Mouse (Mus musculus) CH12.LX (cell line): ENCODE measurements around the gene Necap1. TPM values are rescaled to one million over a fixed set of nuclear protein-coding genes. Genes with fewer than 3 reads are reported as not detected.

Experiments
- DNase-seq: peaks from one replicate; pipeline ENCODE4 v3.0.0-alpha.2; 2013; ENCODE audit errors: extremely low read depth
- H3K27ac ChIP-seq: 2 replicates; pipeline ENCODE4 v1.5.1; 2012; ENCODE audit warnings: low read depth, mild to moderate bottlenecking, control low read depth, moderate library complexity; ENCODE audit not compliant: insufficient read depth
- H3K27me3 ChIP-seq: replicated peaks from 2 replicates; pipeline ENCODE3; 2012; ENCODE audit warnings: inconsistent platforms
- H3K36me3 ChIP-seq, 2 experiments: replicated peaks in 1 of 2; 2 replicates each; pipeline versions ENCODE3 to v1.6.1; 2012; ENCODE audit warnings: inconsistent platforms in 1 of 2, low read length in 1 of 2, mild to moderate bottlenecking in 1 of 2, mixed read lengths in 1 of 2, moderate library complexity in 1 of 2; ENCODE audit not compliant: control insufficient read depth in 1 of 2, insufficient read depth in 1 of 2
- H3K4me1 ChIP-seq, 2 experiments: 2 replicates each; pipeline ENCODE4 v1.6.1; 2012; ENCODE audit warnings: inconsistent platforms in 1 of 2, moderate library complexity in 1 of 2; ENCODE audit not compliant: insufficient read depth in 2 of 2, control insufficient read depth in 1 of 2
- H3K4me2 ChIP-seq: 2 replicates; pipeline ENCODE4 v1.6.1; 2012; ENCODE audit warnings: low read depth, mild to moderate bottlenecking, control low read depth; ENCODE audit not compliant: poor library complexity, insufficient read depth, severe bottlenecking
- H3K4me3 ChIP-seq, 3 experiments: fragments of 150-350 bp in 1 of 3; sonication (generic) in 1 of 3; replicated peaks in 1 of 3; 2 replicates each; pipeline versions ENCODE3 to v1.5.1; 2011 to 2012; ENCODE audit warnings: low read depth in 2 of 3, low read length in 2 of 3, mild to moderate bottlenecking in 2 of 3, moderate library complexity in 2 of 3, control low read depth in 1 of 3, improper control_type of control experiment in 1 of 3, inconsistent platforms in 1 of 3, mixed read lengths in 1 of 3; ENCODE audit not compliant: poor library complexity in 1 of 3
- H3K79me2 ChIP-seq: replicated peaks from 2 replicates; pipeline ENCODE4 v1.6.1; 2012; ENCODE audit warnings: mild to moderate bottlenecking, moderate library complexity; ENCODE audit not compliant: control insufficient read depth, poor library complexity, insufficient read depth, severe bottlenecking; ENCODE audit errors: extremely low read depth
- H3K9ac ChIP-seq: 2 replicates; pipeline ENCODE4 v1.6.1; 2012; ENCODE audit warnings: low read depth, mild to moderate bottlenecking, control low read depth, moderate library complexity; ENCODE audit not compliant: insufficient read depth
- H3K9me3 ChIP-seq: replicated peaks from 2 replicates; pipeline ENCODE3; 2012; ENCODE audit warnings: low read length, inconsistent platforms, mixed read lengths
- BHLHE40 ChIP-seq: IDR thresholded peaks from 2 replicates; pipeline ENCODE4 v1.6.1; 2011; ENCODE audit warnings: mild to moderate bottlenecking, low read depth, low read length, improper control_type of control experiment
- CHD1 ChIP-seq: IDR thresholded peaks from 2 replicates; pipeline ENCODE4 v1.6.1; 2012; ENCODE audit warnings: low read depth, low read length, improper control_type of control experiment, inconsistent platforms
- CHD2 ChIP-seq: IDR thresholded peaks from 2 replicates; pipeline ENCODE4 v1.6.1; 2011; ENCODE audit warnings: low read length, improper control_type of control experiment
- CTCF ChIP-seq, 2 experiments: IDR thresholded peaks in 1 of 2; conservative IDR thresholded peaks in 1 of 2; 2 replicates each; pipeline ENCODE4 v1.5.1; 2011 to 2012; ENCODE audit warnings: low read depth in 2 of 2, low read length in 2 of 2, improper control_type of control experiment in 1 of 2, inconsistent platforms in 1 of 2, mild to moderate bottlenecking in 1 of 2, moderate library complexity in 1 of 2
- E2F4 ChIP-seq: IDR thresholded peaks from 2 replicates; pipeline ENCODE4 v1.6.1; 2011; ENCODE audit warnings: low read depth, low read length, improper control_type of control experiment; ENCODE audit not compliant: insufficient replicate concordance
- ETS1 ChIP-seq: conservative IDR thresholded peaks from 2 replicates; pipeline ENCODE4 v1.6.1; 2012; ENCODE audit warnings: low read depth, mild to moderate bottlenecking, inconsistent platforms, low read length, improper control_type of control experiment, moderate library complexity
- GABPA ChIP-seq: IDR thresholded peaks from 2 replicates; pipeline ENCODE4 v1.6.1; 2012; ENCODE audit warnings: low read depth, low read length, improper control_type of control experiment, inconsistent platforms; ENCODE audit not compliant: insufficient replicate concordance
- HCFC1 ChIP-seq: IDR thresholded peaks from 2 replicates; pipeline ENCODE4 v1.6.1; 2012; ENCODE audit warnings: low read depth, mild to moderate bottlenecking, inconsistent platforms, low read length, improper control_type of control experiment
- IRF4 ChIP-seq: IDR thresholded peaks from 2 replicates; pipeline ENCODE4 v1.6.1; 2014; ENCODE audit warnings: low read depth, mild to moderate bottlenecking, inconsistent platforms, low read length, improper control_type of control experiment
- MAFK ChIP-seq: IDR thresholded peaks from 2 replicates; pipeline ENCODE4 v1.6.1; 2011; ENCODE audit warnings: low read length, improper control_type of control experiment; ENCODE audit not compliant: insufficient replicate concordance
- MAX ChIP-seq: IDR thresholded peaks from 2 replicates; pipeline ENCODE4 v1.6.1; 2011; ENCODE audit warnings: low read length, improper control_type of control experiment
- MXI1 ChIP-seq: IDR thresholded peaks from 2 replicates; pipeline ENCODE4 v1.6.1; 2011; ENCODE audit warnings: mild to moderate bottlenecking, low read depth, low read length, improper control_type of control experiment
- NRF1 ChIP-seq: IDR thresholded peaks from 2 replicates; pipeline ENCODE4 v1.6.1; 2014; ENCODE audit warnings: low read depth, mild to moderate bottlenecking, inconsistent platforms, low read length, improper control_type of control experiment, moderate library complexity
- PAX5 ChIP-seq: IDR thresholded peaks from 2 replicates; pipeline ENCODE4 v1.6.1; 2012; ENCODE audit warnings: low read length, inconsistent platforms, mixed read lengths
- POLR2A ChIP-seq: IDR thresholded peaks from 2 replicates; pipeline ENCODE4 v1.6.1; 2011; ENCODE audit warnings: low read depth, mild to moderate bottlenecking, improper control_type of control experiment, low read length
- POLR2AphosphoS2 ChIP-seq: IDR thresholded peaks from 2 replicates; pipeline ENCODE4 v1.6.1; 2011; ENCODE audit warnings: low read depth, low read length, improper control_type of control experiment
- RAD21 ChIP-seq: IDR thresholded peaks from 2 replicates; pipeline ENCODE4 v1.6.1; 2011; ENCODE audit warnings: low read depth, mild to moderate bottlenecking, low read length, improper control_type of control experiment, moderate library complexity
- RCOR1 ChIP-seq: conservative IDR thresholded peaks from 2 replicates; pipeline ENCODE4 v1.6.1; 2012; ENCODE audit warnings: low read depth, mild to moderate bottlenecking, inconsistent platforms, low read length, improper control_type of control experiment
- SIN3A ChIP-seq: IDR thresholded peaks from 2 replicates; pipeline ENCODE4 v1.6.1; 2012; ENCODE audit warnings: low read length, improper control_type of control experiment, inconsistent platforms
- SMC3 ChIP-seq: IDR thresholded peaks from 2 replicates; pipeline ENCODE4 v1.6.1; 2011; ENCODE audit warnings: low read depth, low read length, improper control_type of control experiment
- TBP ChIP-seq: conservative IDR thresholded peaks from 2 replicates; pipeline ENCODE4 v1.6.1; 2011; ENCODE audit warnings: low read depth, low read length, improper control_type of control experiment
- TCF12 ChIP-seq: IDR thresholded peaks from 2 replicates; pipeline ENCODE4 v1.6.1; 2014; ENCODE audit warnings: low read depth, mild to moderate bottlenecking, inconsistent platforms, low read length, improper control_type of control experiment
- ZC3H11A ChIP-seq: IDR thresholded peaks from 2 replicates; pipeline ENCODE4 v1.6.1; 2012; ENCODE audit warnings: low read depth, mild to moderate bottlenecking, inconsistent platforms, low read length, improper control_type of control experiment
- ZKSCAN1 ChIP-seq: IDR thresholded peaks from 2 replicates; pipeline ENCODE4 v1.6.1; 2012; ENCODE audit warnings: low read depth, inconsistent platforms, low read length, improper control_type of control experiment, borderline replicate concordance
- ZNF384 ChIP-seq: IDR thresholded peaks from 2 replicates; pipeline ENCODE4 v1.6.1; 2012; ENCODE audit warnings: low read depth, low read length, improper control_type of control experiment, inconsistent platforms
- dilution Hi-C: fragments of 300-500 bp; cut with MboI; formaldehyde crosslinking; loops from 2 replicates; pipeline ENCODE4 v1.14.3; 2020; ENCODE audit warnings: low sequenced_read_pairs; ENCODE audit not compliant: extremely low pct_unique_long_range_greater_than_20kb, extremely low pct_ligation_motif_present
- in situ Hi-C: fragments of 300-500 bp; cut with MboI; formaldehyde crosslinking; loops from 3 replicates; pipeline ENCODE4 v1.14.3; 2019; ENCODE audit warnings: low sequenced_read_pairs, low pct_ligation_motif_present, low pct_unique_long_range_greater_than_20kb, mixed read lengths
- polyA plus RNA-seq: library from polyadenylated mRNA; unstranded; fragments of >175 nt; gene quantifications from 2 replicates; pipeline ENCODE4 v1.2.1, GENCODE M21; 2012; ENCODE audit warnings: low read depth; ENCODE audit not compliant: insufficient read length
- total RNA-seq, 2 experiments: library from RNA; depleted of rRNA; stranded (reverse); fragments of 300-350 nt in 1 of 2; fragments of >200 nt in 1 of 2; gene quantifications; 2 replicates each; pipeline ENCODE4 v1.2.3; 2012 to 2014

Gene Necap1
- total and polyA plus RNA-seq, 3 experiments: 12.7 to 29.5 (median 26.9) TPM

DNA sequence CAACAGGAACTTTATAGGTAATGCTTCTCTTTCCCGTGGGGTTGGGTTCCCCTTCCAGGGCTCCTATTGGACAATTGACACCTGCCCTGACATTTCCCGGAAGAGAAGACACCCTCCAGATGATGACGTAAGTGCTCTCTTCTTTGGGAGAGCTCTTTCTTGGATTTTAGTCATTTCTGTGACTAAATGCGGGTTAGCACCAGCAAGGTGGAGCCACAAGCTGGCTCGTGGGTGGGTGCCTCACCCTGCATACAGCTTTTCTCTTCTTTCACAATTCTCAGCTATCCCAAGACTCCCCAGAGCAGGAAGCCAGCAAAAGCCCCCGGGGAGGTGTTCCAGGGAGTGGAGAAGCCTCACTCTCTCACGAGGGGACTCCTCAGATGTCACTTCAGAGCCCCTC is 41.4 kb upstream of the Necap1 start:
- no peak overlapping the region for H3K27ac ChIP-seq
- H3K36me3 ChIP-seq: peaks cover 64 to 89% of the 10 kb centered on the region in 2 experiments
- no peaks in the 10 kb centered on the region for H3K27me3 ChIP-seq
- dilution Hi-C loops (no loop called here), in situ Hi-C loops (no loop called here)
- TF ChIP-seq GABPA (no peak), RAD21 (no peak), POLR2AphosphoS2 (no peak), MAFK (no peak), PAX5 (no peak), MAX (no peak), TBP (no peak), POLR2A (no peak), ZKSCAN1 (no peak), MXI1 (no peak), SIN3A (no peak), ETS1 (no peak), E2F4 (no peak), CHD1 (no peak), ZC3H11A (no peak), RCOR1 (no peak), NRF1 (no peak), SMC3 (no peak), ZNF384 (no peak)
- no peak for DNase-seq
- no peak overlapping the region for H3K4me3 ChIP-seq
- H3K4me1 ChIP-seq: peaks cover 3 to 40% of the 10 kb centered on the region in 2 experiments
- H3K79me2 ChIP-seq: no peaks in the 10 kb centered on the region
- peaks cover 9% of the 10 kb centered on the region for H3K9me3 ChIP-seq
- no peak overlapping the region for H3K9ac ChIP-seq
- no peak overlapping the region for H3K4me2 ChIP-seq

DNA sequence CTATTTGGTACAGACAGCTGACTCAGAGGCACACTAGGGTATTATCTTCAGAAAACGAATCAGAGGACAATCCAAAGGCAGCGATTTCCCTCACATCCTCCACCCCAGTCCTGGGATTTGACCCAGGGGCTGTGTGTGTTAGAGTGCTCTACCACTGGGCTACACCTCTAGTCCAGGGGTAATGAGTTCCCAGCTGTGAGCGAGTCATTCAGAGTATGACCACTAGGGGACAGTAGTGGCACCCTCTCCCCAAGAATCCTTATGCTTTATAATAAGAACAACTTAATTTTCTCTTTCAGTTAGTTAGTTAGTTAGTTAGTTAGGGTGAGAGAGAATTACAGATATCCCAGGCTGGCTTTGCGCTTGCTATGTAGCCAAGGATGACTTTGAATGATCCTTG is 39.9 kb upstream of the Necap1 start:
- H3K4me3 ChIP-seq: no peak overlapping the region
- H3K27me3 ChIP-seq: no peaks in the 10 kb centered on the region
- H3K79me2 ChIP-seq: no peaks in the 10 kb centered on the region
- peak; percentile 92 to 99 for TF ChIP-seq CTCF (conservative IDR thresholded peaks at IDR 0.05 in 1 of 2, IDR thresholded peaks at IDR 0.05 in 1 of 2; ENCODE audit: low read depth in 2 of 2, low read length in 2 of 2)
- TF ChIP-seq HCFC1: no peak
- no peak for TF ChIP-seq SIN3A
- 0 out of 2 replicates have a peak, but pooled peaks have one; percentile 9 for TF ChIP-seq BHLHE40
- TF ChIP-seq IRF4: 0 out of 2 replicates have a peak, but pooled peaks have one; percentile 46
- no peak for TF ChIP-seq GABPA
- TF ChIP-seq SMC3: peak; percentile 82
- TF ChIP-seq ZNF384: no peak
- no peak for TF ChIP-seq POLR2A
- TF ChIP-seq TCF12: 0 out of 2 replicates have a peak, but pooled peaks have one; percentile 12
- TF ChIP-seq RAD21: peak; percentile 76
- no peak for TF ChIP-seq MXI1
- TF ChIP-seq CHD2: no peak
- TF ChIP-seq, all 38 proteins: peak for 6
- Histone ChIP-seq H3K36me3 (peaks cover 67 to 91% of the 10 kb centered on the region in 2 experiments), H3K9me3 (peaks cover 9% of the 10 kb centered on the region), H3K4me2 (no peak overlapping the region), H3K4me1 (peaks cover 5 to 49% of the 10 kb centered on the region in 2 experiments), H3K27ac (no peak overlapping the region), H3K9ac (no peak overlapping the region)
- dilution Hi-C loops: no loop called here
- peak; percentile 70 for DNase-seq
- in situ Hi-C loops: no loop called here
